Mouse (Mus musculus) G1E (cell line): ENCODE measurements around the gene Rftn1.

Experiments
- CTCF ChIP-seq: IDR thresholded peaks from 2 replicates; pipeline ENCODE4 v1.5.1; 2012; ENCODE audit warnings: low read depth, low read length, inconsistent platforms, mixed read lengths
- GATA1 ChIP-seq: IDR thresholded peaks from 2 replicates; pipeline ENCODE4 v1.6.1; 2012; ENCODE audit warnings: borderline replicate concordance, low read length, inconsistent platforms, mixed read lengths
- GATA2 ChIP-seq: IDR thresholded peaks from 2 replicates; pipeline ENCODE4 v1.6.1; 2012; ENCODE audit warnings: low read depth, low read length, inconsistent platforms, borderline replicate concordance
- POLR2AphosphoS5 ChIP-seq: IDR thresholded peaks from 2 replicates; pipeline ENCODE4 v1.6.1; 2012; ENCODE audit warnings: low read depth, low read length, inconsistent platforms; ENCODE audit not compliant: insufficient replicate concordance
- TAL1 ChIP-seq: conservative IDR thresholded peaks from 2 replicates; pipeline ENCODE4 v1.6.1; 2012; ENCODE audit warnings: low read depth, low read length, inconsistent platforms, mixed read lengths

- TF ChIP-seq CTCF = no peak
- no peak for TF ChIP-seq GATA1
- no peak for TF ChIP-seq POLR2AphosphoS5
- no peak for TF ChIP-seq TAL1
- TF ChIP-seq GATA2 = no peak
Observed at GRCm38 (mm10) chr17:50233956-50234355, 43.5 kb upstream of the Rftn1 start.
